8 mouse cellular contexts compared by ENCODE assay signal in genomic region chr4:107422176-107422575, GRCm38 (mm10). TPM values are rescaled to one million over a fixed set of nuclear protein-coding genes. Genes with fewer than 3 reads are reported as not detected.
DNase-seq lines count a peak whose midpoint lies in the region; ATAC-seq and TF ChIP-seq lines count a peak whose summit lies in the region.

No protein-coding gene starts in this region.

- H3K9ac ChIP-seq in hindbrain, embryonic 15.5 days: no peak overlapping the region
- no peak overlapping the region for H3K9ac ChIP-seq in lung, postnatal 0 days (replicated peaks; ENCODE audit: low read depth)

- peak; percentile 18 for DNase-seq in heart, adult 8-10 months (ENCODE audit: low spot score)
- no peak for DNase-seq in heart, postnatal 25 days (ENCODE audit: low spot score)
- DNase-seq in ES-CJ7 (ENCODE audit: low read depth, low spot score): peak; percentile 30
- DNase-seq in lung, postnatal 0 days (ENCODE audit: low spot score): peak; percentile 84
- DNase-seq in thymus, adult 2 months: no peak

- no peak for TF ChIP-seq EP300 in lung, postnatal 0 days (IDR thresholded peaks at IDR 0.05)

- no peak overlapping the region for H3K27ac ChIP-seq in cortical plate, adult 2 months (ENCODE audit: insufficient read depth, low read length)
- no peak overlapping the region for H3K27ac ChIP-seq in hindbrain, embryonic 15.5 days (replicated peaks)
- H3K27ac ChIP-seq in lung, postnatal 0 days (ENCODE audit: low read length): no peak overlapping the region
- no peak overlapping the region for H3K27ac ChIP-seq in thymus, adult 2 months (ENCODE audit: control insufficient read depth, insufficient read depth, low read length)

- intact Hi-C loops in heart, postnatal 25 days (cut with DNase I): loop anchor here (1.0 to 10.0 kb wide), 2 partner anchors 231 to 423 kb away; no protein-coding TSS in a partner anchor

- 21% methylated on average over 6 of the region's 6 CpGs for WGBS in hindbrain, embryonic 15.5 days
- 14% methylated on average over 6 of the region's 6 CpGs for WGBS in lung, postnatal 0 days
- WGBS in thymus, adult 2 months: 39% methylated on average over 6 of the region's 6 CpGs

- peak overlapping the region; percentile 42; the same call in 1 of the 2 replicates for H3K4me2 ChIP-seq in hindbrain, embryonic 15.5 days
- H3K4me2 ChIP-seq in lung, postnatal 0 days (replicated peaks; ENCODE audit: low read depth, low read length): no peak overlapping the region

- H3K4me1 ChIP-seq in cortical plate, adult 2 months (ENCODE audit: control insufficient read depth, insufficient read depth, low read length): no peaks in the 10 kb centered on the region
- H3K4me1 ChIP-seq in hindbrain, embryonic 15.5 days (replicated peaks): peaks cover 9% of the 10 kb centered on the region
- H3K4me1 ChIP-seq in lung, postnatal 0 days (ENCODE audit: insufficient read depth, low read depth, low read length): no peaks in the 10 kb centered on the region
- H3K4me1 ChIP-seq in thymus, adult 2 months (replicated peaks; ENCODE audit: control insufficient read depth, insufficient read depth, low read length): no peaks in the 10 kb centered on the region

- H3K36me3 ChIP-seq in hindbrain, embryonic 15.5 days: 0 out of 2 replicates have a peak, but pooled peaks cover 4% of the 10 kb centered on the region
- H3K36me3 ChIP-seq in lung, postnatal 0 days (ENCODE audit: insufficient read depth, low read length): no peaks in the 10 kb centered on the region
- no peaks in the 10 kb centered on the region for H3K36me3 ChIP-seq in thymus, adult 2 months (ENCODE audit: control insufficient read depth, insufficient read depth, low read length)

- no peak for TF ChIP-seq POLR2A in cortical plate, adult 2 months (IDR thresholded peaks at IDR 0.05; ENCODE audit: extremely low read depth, insufficient read depth, low read length)
- TF ChIP-seq POLR2A in thymus, adult 2 months (IDR thresholded peaks at IDR 0.05; ENCODE audit: control insufficient read depth, extremely low read depth, insufficient read depth, low read length, poor library complexity): no peak

- H3K4me3 ChIP-seq in cortical plate, adult 2 months (ENCODE audit: insufficient read depth, low read length): no peak overlapping the region
- H3K4me3 ChIP-seq in hindbrain, embryonic 15.5 days: no peak overlapping the region
- H3K4me3 ChIP-seq in lung, postnatal 0 days (ENCODE audit: low read depth, low read length): no peak overlapping the region
- no peak overlapping the region for H3K4me3 ChIP-seq in thymus, adult 2 months (ENCODE audit: control insufficient read depth, insufficient read depth, low read length)

- no peak for ATAC-seq in hindbrain, embryonic 15.5 days (ENCODE audit: low FRiP score, low read depth)
- ATAC-seq in lung, postnatal 0 days: peak; percentile 71
- no peak for ATAC-seq in erythroid progenitor cell, adult 5-6 weeks (replicated peaks; ENCODE audit: low FRiP score, poor library complexity, severe bottlenecking)

- H3K27me3 ChIP-seq in hindbrain, embryonic 15.5 days: 0 out of 2 replicates have a peak, but pooled peaks cover under 1% of the 10 kb centered on the region
- H3K27me3 ChIP-seq in lung, postnatal 0 days (replicated peaks; ENCODE audit: insufficient read depth, low read length): no peaks in the 10 kb centered on the region
- H3K27me3 ChIP-seq in thymus, adult 2 months (ENCODE audit: control insufficient read depth, insufficient read depth, low read length): no peaks in the 10 kb centered on the region; the same call in 1 of the 2 replicates

- TF ChIP-seq CTCF in cortical plate, adult 2 months (IDR thresholded peaks at IDR 0.05; ENCODE audit: extremely low read depth, insufficient read depth, low read length): peak; percentile 62
- peak; percentile 79 for TF ChIP-seq CTCF in lung, postnatal 0 days (IDR thresholded peaks at IDR 0.05)
- TF ChIP-seq CTCF in thymus, adult 2 months (IDR thresholded peaks at IDR 0.05; ENCODE audit: borderline replicate concordance, control insufficient read depth, extremely low read depth, insufficient read depth, low read length, poor library complexity): no peak

- no peaks in the 10 kb centered on the region for H3K9me3 ChIP-seq in hindbrain, embryonic 15.5 days
- H3K9me3 ChIP-seq in lung, postnatal 0 days (ENCODE audit: low read length): no peaks in the 10 kb centered on the region

RNA-seq across cellular contexts. Expression of gene Glis1, which starts 12.2 kb away (rescaled TPM):
- total RNA-seq in heart, adult 8-10 months (2022): under 1 TPM in 2 of 4 experiments, not detected in 2; 0.19 to 0.28 TPM
- under 1 TPM; 0.28 to 0.42 TPM for total RNA-seq in heart, postnatal 25 days (2021)
- 0.78 and 0.90 TPM in 2 replicates for polyA plus RNA-seq in cortical plate, adult 2 months (2012; rRNA removed)
- polyA plus RNA-seq in hindbrain, embryonic 15.5 days (2015; fragmentation: Nextera tagmentation; extraction: Ambion mirVana): 3.3 and 4.2 TPM in 2 replicates
- polyA plus RNA-seq in lung, postnatal 0 days (2015; fragmentation: Nextera tagmentation; extraction: Ambion mirVana): 0.52 and 0.76 TPM in 2 replicates
- 0.40 and 0.71 TPM in 2 replicates for polyA plus RNA-seq in thymus, adult 2 months (2012; rRNA removed)
- total RNA-seq in erythroid progenitor cell, adult 5-6 weeks (2015; ENCODE audit: low replicate concordance): not detected in 2 replicates
- 0.13 TPM in 1 of 2 replicates, not detected in the other for total RNA-seq in erythroid progenitor cell, adult 5-6 weeks (2017; ENCODE audit: low replicate concordance)

RNA-seq across cellular contexts. Expression of gene Ndc1, which starts 54.6 kb away (rescaled TPM):
- total RNA-seq in heart, adult 8-10 months (2022): 10 to 100 TPM in 3 of 4 experiments, 1 to 10 TPM in 1; 9.7 to 12.6 (median 10.7) TPM
- total RNA-seq in heart, postnatal 25 days (2021): 10 to 100 TPM; 12.3 to 12.4 TPM
- polyA plus RNA-seq in cortical plate, adult 2 months (2012; rRNA removed): 10.4 and 11.4 TPM in 2 replicates
- 17.6 and 19.9 TPM in 2 replicates for polyA plus RNA-seq in hindbrain, embryonic 15.5 days (2015; fragmentation: Nextera tagmentation; extraction: Ambion mirVana)
- polyA plus RNA-seq in lung, postnatal 0 days (2015; fragmentation: Nextera tagmentation; extraction: Ambion mirVana): 4.6 and 4.7 TPM in 2 replicates
- polyA plus RNA-seq in thymus, adult 2 months (2012; rRNA removed): 34.2 and 56.8 TPM in 2 replicates
- total RNA-seq in erythroid progenitor cell, adult 5-6 weeks (2015; ENCODE audit: low replicate concordance): 37.5 and 67.1 TPM in 2 replicates
- 13.2 and 21.3 TPM in 2 replicates for total RNA-seq in erythroid progenitor cell, adult 5-6 weeks (2017; ENCODE audit: low replicate concordance)

Comparison
In these comparisons a context has a peak if more than half of its experiments do, and no peak if none do; other contexts are left out.
1. DNase-seq: peak in heart, adult 8-10 months (single experiment), ES-CJ7 (single experiment) and lung, postnatal 0 days (single experiment); none in heart, postnatal 25 days (single experiment) and thymus, adult 2 months (single experiment).